Mouse (Mus musculus) myocyte (in vitro differentiated cells): ENCODE measurements around the gene Scrt2. TPM values are rescaled to one million over a fixed set of nuclear protein-coding genes. Genes with fewer than 3 reads are reported as not detected.

ENCODE experiments used
- H3K27me3 ChIP-seq: one replicate; pipeline ENCODE4 v1.6.1; 2011; ENCODE audit not compliant: control insufficient read depth, insufficient read depth, insufficient read length
- H3K36me3 ChIP-seq: one replicate; pipeline ENCODE4 v1.6.1; 2011; ENCODE audit not compliant: control insufficient read depth, insufficient read depth
- H3K4me2 ChIP-seq: one replicate; pipeline ENCODE4 v1.6.1; 2011; ENCODE audit warnings: low read depth, control low read depth
- H3K4me3 ChIP-seq: one replicate; pipeline ENCODE4 v1.5.1; 2011; ENCODE audit warnings: mild to moderate bottlenecking, control low read depth, moderate library complexity
- H3K79me2 ChIP-seq: one replicate; pipeline ENCODE4 v1.6.1; 2011; ENCODE audit not compliant: control insufficient read depth, insufficient read depth
- H3ac ChIP-seq: one replicate; pipeline ENCODE4 v1.6.1; 2011; ENCODE audit not compliant: control insufficient read depth, insufficient read length
- CEBPB ChIP-seq: IDR thresholded peaks from 2 replicates; pipeline ENCODE4 v1.6.1; 2011; ENCODE audit warnings: mild to moderate bottlenecking, moderate library complexity; ENCODE audit not compliant: poor library complexity, insufficient read depth, severe bottlenecking
- E2F4 ChIP-seq: IDR thresholded peaks from one replicate; pipeline ENCODE4 v1.6.1; 2011; ENCODE audit warnings: mild to moderate bottlenecking, control low read depth, moderate library complexity; ENCODE audit not compliant: insufficient read depth
- MAX ChIP-seq: IDR thresholded peaks from one replicate; pipeline ENCODE4 v1.6.1; 2011; ENCODE audit warnings: low read depth, mild to moderate bottlenecking, control low read depth
- MYOD1 ChIP-seq, 3 experiments: IDR thresholded peaks; one replicate each; pipeline ENCODE4 v1.6.1; 2011; ENCODE audit warnings: control low read depth in 2 of 3, low read depth in 2 of 3, mild to moderate bottlenecking in 2 of 3, moderate library complexity in 1 of 3; ENCODE audit not compliant: insufficient read length in 2 of 3, control insufficient read depth in 1 of 3
- MYOG ChIP-seq, 3 experiments: IDR thresholded peaks; one replicate each; pipeline ENCODE4 v1.6.1; 2011; ENCODE audit warnings: control low read depth in 2 of 3, low read depth in 2 of 3, mild to moderate bottlenecking in 2 of 3; ENCODE audit not compliant: insufficient read length in 2 of 3, control insufficient read depth in 1 of 3, insufficient read depth in 1 of 3
- POLR2A ChIP-seq: IDR thresholded peaks from one replicate; pipeline ENCODE4 v1.6.1; 2011; ENCODE audit warnings: low read depth, mild to moderate bottlenecking, control low read depth, moderate library complexity; ENCODE audit not compliant: insufficient read length
- POLR2AphosphoS2 ChIP-seq: IDR thresholded peaks from one replicate; pipeline ENCODE4 v1.6.1; 2011; ENCODE audit warnings: low read depth, control low read depth; ENCODE audit not compliant: insufficient read length
- REST ChIP-seq: IDR thresholded peaks from one replicate; pipeline ENCODE4 v1.6.1; 2011; ENCODE audit warnings: mild to moderate bottlenecking, control low read depth, moderate library complexity; ENCODE audit not compliant: insufficient read depth, insufficient read length
- SRF ChIP-seq: IDR thresholded peaks from one replicate; pipeline ENCODE4 v1.6.1; 2011; ENCODE audit warnings: low read depth; ENCODE audit not compliant: control insufficient read depth, insufficient read length
- TCF12 ChIP-seq: IDR thresholded peaks from one replicate; pipeline ENCODE4 v1.6.1; 2011; ENCODE audit warnings: mild to moderate bottlenecking, control low read depth; ENCODE audit not compliant: poor library complexity, insufficient read depth, severe bottlenecking
- TCF3 ChIP-seq: IDR thresholded peaks from one replicate; pipeline ENCODE4 v1.6.1; 2011; ENCODE audit warnings: low read depth, control low read depth; ENCODE audit not compliant: insufficient read length
- USF1 ChIP-seq: IDR thresholded peaks from one replicate; pipeline ENCODE4 v1.6.1; 2011; ENCODE audit warnings: low read depth, mild to moderate bottlenecking, control low read depth, moderate library complexity
- polyA plus RNA-seq: library from polyadenylated mRNA; unstranded; fragments of >200 nt; fragmentation: generic; extraction: Trizol; gene quantifications from one replicate; pipeline ENCODE4 v1.2.1, GENCODE M21; 2012; ENCODE audit warnings: missing spikeins

The Scrt2 gene
- polyA plus RNA-seq, 1 experiment = not detected

DNA sequence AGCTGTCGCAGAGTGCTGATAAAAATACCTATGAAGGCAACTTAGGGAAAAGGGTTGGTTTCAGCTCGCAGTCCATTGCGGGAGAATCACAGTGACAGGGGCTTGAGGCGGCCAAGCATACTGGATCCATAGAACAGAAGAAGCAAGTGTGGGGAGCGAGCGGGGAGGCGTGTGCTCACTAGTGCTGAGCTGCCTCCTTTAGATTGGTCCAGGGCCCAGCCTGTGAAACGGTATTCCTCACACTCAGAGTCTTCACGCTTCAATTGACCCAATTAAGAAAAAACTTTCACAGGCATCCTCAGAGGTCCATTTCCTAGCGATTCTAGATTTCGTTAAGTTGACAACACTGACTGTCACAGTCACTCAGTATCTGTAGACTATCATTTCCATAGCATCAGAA is 59.6 kb downstream of the Scrt2 start:
- no peak overlapping the region for H3K4me2 ChIP-seq
- no peaks in the 10 kb centered on the region for H3K79me2 ChIP-seq
- peaks cover 64% of the 10 kb centered on the region for H3K27me3 ChIP-seq
- H3K4me3 ChIP-seq = no peak overlapping the region
- TF ChIP-seq POLR2A (no peak), REST (no peak), TCF3 (no peak)
- H3K36me3 ChIP-seq = no peaks in the 10 kb centered on the region
- H3ac ChIP-seq = no peak overlapping the region

DNA sequence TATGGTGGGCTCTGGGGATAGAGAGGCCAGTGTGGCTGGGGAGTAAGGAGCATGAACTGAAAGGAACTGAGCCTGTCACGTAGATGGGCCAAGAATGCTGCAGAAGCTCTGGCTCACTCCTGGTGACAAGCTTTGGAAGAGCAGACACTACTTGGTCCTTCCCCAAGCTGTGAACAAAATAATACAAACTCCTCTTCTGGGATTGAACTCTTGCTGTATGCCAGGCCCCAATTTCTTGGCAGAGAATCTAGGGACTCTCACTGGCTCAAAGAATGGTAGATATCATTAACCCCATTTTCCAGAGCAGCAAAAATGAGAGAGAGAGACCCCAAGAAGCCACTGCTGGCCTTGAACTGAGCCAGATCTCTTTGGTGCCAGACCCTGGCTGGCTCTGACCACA is 60.2 kb downstream of the Scrt2 start:
- H3K79me2 ChIP-seq = no peaks in the 10 kb centered on the region
- H3K27me3 ChIP-seq = peaks cover 61% of the 10 kb centered on the region
- no peaks in the 10 kb centered on the region for H3K36me3 ChIP-seq
- peak overlapping the region; percentile 61 for H3K4me2 ChIP-seq
- no peak overlapping the region for H3ac ChIP-seq
- TF ChIP-seq CEBPB = no peak
- TF ChIP-seq POLR2A = no peak
- TF ChIP-seq TCF3 = no peak
- no peak for TF ChIP-seq TCF12
- TF ChIP-seq POLR2AphosphoS2 = no peak
- no peak for TF ChIP-seq MYOD1 (IDR thresholded peaks at IDR 0.05; ENCODE audit: control insufficient read depth in 1 of 3, insufficient read length in 2 of 3, low read depth in 2 of 3)
- no peak for TF ChIP-seq REST
- no peak for TF ChIP-seq SRF
- no peak for TF ChIP-seq E2F4
- no peak for TF ChIP-seq USF1
- H3K4me3 ChIP-seq = no peak overlapping the region

GRCm38 (mm10) chr2:152142046-152142445 is 60.7 kb downstream of the Scrt2 start:
- H3ac ChIP-seq = no peak overlapping the region
- no peak for TF ChIP-seq MYOD1 (IDR thresholded peaks at IDR 0.05; ENCODE audit: control insufficient read depth in 1 of 3, insufficient read length in 2 of 3, low read depth in 2 of 3)
- no peak for TF ChIP-seq POLR2AphosphoS2
- no peak for TF ChIP-seq E2F4
- TF ChIP-seq MYOG (IDR thresholded peaks at IDR 0.05; ENCODE audit: control insufficient read depth in 1 of 3, insufficient read depth in 1 of 3, insufficient read length in 2 of 3, low read depth in 2 of 3) = no peak
- no peak for TF ChIP-seq POLR2A
- no peak for TF ChIP-seq MAX
- TF ChIP-seq USF1 = no peak
- no peak for TF ChIP-seq REST
- no peak for TF ChIP-seq CEBPB
- no peak for TF ChIP-seq TCF3
- no peak for TF ChIP-seq SRF
- H3K27me3 ChIP-seq = peaks cover 66% of the 10 kb centered on the region
- H3K4me2 ChIP-seq = peak overlapping the region; percentile 61
- no peaks in the 10 kb centered on the region for H3K36me3 ChIP-seq
- no peak overlapping the region for H3K4me3 ChIP-seq
- H3K79me2 ChIP-seq = no peaks in the 10 kb centered on the region

- H3K36me3 ChIP-seq = no peaks in the 10 kb centered on the region
- no peaks in the 10 kb centered on the region for H3K79me2 ChIP-seq
- no peak overlapping the region for H3K4me3 ChIP-seq
- no peak overlapping the region for H3ac ChIP-seq
- peaks cover 67% of the 10 kb centered on the region for H3K27me3 ChIP-seq
- TF ChIP-seq E2F4 (no peak), TCF12 (no peak), USF1 (no peak)
- peak overlapping the region; percentile 61 for H3K4me2 ChIP-seq
Measured at GRCm38 (mm10) chr2:152142571-152142970, 61.2 kb downstream of the Scrt2 start.

DNA sequence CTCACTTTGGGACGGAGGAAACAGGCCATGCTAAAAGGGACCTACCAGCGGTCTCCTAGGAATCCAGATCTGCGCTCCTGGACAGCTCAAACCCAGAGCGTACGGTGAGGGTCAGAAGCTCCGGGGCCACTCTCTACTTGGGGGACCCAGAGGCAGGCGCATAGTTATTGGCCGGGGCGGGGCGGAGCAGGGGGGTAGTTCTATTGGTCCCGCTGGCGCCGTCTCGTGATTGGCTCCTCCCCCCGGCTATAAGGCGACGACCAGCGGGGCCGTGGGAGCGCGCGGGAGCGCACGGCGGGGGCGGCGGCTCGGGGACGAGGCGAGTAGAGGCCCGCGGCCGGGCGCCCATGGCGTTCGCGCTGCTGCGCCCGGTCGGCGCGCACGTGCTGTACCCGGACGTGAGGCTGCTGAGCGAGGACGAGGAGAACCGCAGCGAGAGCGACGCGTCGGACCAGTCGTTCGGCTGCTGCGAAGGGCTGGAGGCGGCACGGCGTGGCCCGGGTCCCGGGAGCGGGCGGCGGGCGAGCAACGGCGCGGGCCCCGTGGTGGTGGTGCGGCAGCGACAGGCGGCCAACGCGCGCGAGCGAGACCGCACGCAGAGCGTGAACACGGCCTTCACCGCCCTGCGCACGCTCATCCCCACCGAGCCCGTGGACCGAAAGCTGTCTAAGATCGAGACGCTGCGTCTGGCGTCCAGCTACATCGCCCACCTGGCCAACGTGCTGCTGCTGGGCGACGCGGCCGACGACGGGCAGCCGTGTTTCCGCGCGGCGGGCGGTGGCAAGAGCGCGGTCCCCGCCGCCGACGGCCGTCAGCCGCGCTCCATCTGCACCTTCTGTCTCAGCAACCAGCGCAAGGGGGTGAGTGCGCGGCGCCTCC is 62.2 kb downstream of the Scrt2 start, which contains the start of gene Tcf15:
TSS of gene Tcf15 (plus strand) at position 283 of the 879 bp plus-strand sequence.
- no peak within 1 kb of the TSS for H3ac ChIP-seq
- peaks cover 64% of the 10 kb centered on the region for H3K27me3 ChIP-seq
- H3K4me2 ChIP-seq = peak within 1 kb of the TSS; percentile 61
- H3K79me2 ChIP-seq = no peaks in the 10 kb centered on the region
- TF ChIP-seq TCF3 (no peak), POLR2AphosphoS2 (no peak), MAX (no peak), MYOD1 (IDR thresholded peaks at IDR 0.05; ENCODE audit: control insufficient read depth in 1 of 3, insufficient read length in 2 of 3, low read depth in 2 of 3) (no peak), SRF (no peak), USF1 (no peak), MYOG (IDR thresholded peaks at IDR 0.05; ENCODE audit: control insufficient read depth in 1 of 3, insufficient read depth in 1 of 3, insufficient read length in 2 of 3, low read depth in 2 of 3) (no peak), E2F4 (no peak), POLR2A (no peak)
- no peaks in the 10 kb centered on the region for H3K36me3 ChIP-seq
- no peak within 1 kb of the TSS for H3K4me3 ChIP-seq
